Mouse (Mus musculus) liver, postnatal 0 days (tissue): ENCODE results near the gene Tfdp2.

Experiments
- CTCF ChIP-seq: sonication (generic); IDR thresholded peaks from 2 replicates; pipeline ENCODE4 v1.5.1; 2016; ENCODE audit warnings: antibody characterized with exemption, low read depth
- EP300 ChIP-seq: IDR thresholded peaks from 2 replicates; pipeline ENCODE4 v1.6.1; 2016; ENCODE audit warnings: antibody characterized with exemption, low read depth, mild to moderate bottlenecking

DNA sequence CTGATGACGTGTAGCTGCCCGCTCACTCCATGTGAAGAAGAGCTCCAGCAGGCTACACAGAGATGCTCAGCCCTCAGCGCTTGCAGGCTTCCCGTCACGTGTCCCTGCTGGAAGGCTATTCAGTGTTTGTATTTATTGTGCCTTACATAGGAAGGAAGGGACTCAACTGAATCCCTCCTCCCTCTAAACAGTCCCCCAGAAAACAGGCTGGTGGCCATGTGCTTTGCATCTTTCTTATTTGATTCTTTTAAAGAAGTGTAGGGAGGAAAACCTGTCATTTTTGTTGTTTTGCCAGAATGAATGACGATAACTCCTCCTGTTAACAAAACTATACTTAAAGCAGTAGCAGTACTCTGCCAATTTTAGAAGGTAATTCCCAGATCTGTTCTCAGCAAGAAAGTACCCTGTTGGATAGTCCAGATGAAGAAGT, 124.5 kb downstream of the Tfdp2 start:
- TF ChIP-seq EP300 = no peak
- TF ChIP-seq CTCF = no peak
